Mouse (Mus musculus) lung, postnatal 36 days (tissue): Measurements from ENCODE around the gene Dact1.

Experiments
- DNase-seq: peaks from one replicate; pipeline ENCODE4 v3.0.0; 2022; ENCODE audit warnings: mixed read lengths

Dact1 gene

DNA sequence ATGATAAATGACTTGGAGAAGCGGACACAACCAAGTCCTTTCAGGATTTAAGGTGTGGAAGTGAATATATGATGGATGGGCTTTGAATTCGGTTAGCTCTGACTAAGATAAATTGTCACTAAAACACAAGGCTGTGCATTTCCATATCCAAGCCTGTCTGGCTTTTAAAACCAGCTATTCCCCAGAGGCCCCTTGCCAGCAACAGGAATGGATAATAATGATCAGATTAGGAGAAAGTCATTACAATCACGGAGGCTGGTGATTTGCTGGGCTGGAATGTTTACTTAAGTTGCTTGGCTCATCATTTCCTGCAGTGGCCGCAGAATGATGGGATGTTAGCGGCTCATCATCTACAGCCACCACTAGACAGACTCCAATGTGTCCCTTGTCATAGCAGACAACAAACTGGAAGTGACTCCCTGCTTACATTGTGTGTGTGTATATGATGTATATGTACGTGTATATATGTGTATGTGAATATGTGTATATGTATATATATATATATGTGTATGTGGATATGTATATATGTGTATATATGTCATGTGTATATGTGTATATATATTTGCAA lies 28.3 kb downstream of the Dact1 start:
- no peak for DNase-seq

DNA sequence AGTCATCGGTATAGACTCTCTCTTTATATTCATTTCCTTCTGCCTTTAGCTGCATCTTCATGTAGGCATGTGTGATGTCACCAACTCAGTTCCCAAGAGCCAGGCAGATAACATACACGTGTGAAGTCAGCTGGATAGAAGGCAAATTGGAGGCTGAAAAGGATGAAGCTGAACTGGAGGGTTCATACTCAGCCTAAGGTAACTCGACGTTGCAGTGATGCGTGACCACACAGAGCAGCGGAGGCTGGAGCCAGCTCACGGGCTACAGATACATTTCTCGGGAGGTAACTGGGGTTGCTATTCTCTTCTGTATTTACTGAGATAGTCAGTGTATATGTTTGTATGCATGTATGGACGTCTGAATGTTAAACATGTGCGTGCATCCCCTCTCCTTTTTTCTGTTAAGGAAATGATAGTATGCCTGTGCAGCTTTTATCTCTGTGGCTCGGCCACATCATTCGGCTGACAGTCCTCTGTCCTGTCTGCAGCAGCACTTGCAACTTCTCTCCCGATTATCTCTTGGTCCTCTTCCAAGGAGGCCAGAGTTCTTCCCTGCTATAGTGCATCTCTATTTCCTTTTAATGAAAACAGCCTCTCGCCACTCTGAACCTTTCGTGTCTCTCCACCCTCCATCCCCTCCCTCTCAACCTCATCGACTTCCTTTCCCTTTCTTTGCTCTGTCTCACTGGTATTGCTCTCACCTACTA lies 29.6 kb downstream of the Dact1 start:
- DNase-seq: no peak

DNA sequence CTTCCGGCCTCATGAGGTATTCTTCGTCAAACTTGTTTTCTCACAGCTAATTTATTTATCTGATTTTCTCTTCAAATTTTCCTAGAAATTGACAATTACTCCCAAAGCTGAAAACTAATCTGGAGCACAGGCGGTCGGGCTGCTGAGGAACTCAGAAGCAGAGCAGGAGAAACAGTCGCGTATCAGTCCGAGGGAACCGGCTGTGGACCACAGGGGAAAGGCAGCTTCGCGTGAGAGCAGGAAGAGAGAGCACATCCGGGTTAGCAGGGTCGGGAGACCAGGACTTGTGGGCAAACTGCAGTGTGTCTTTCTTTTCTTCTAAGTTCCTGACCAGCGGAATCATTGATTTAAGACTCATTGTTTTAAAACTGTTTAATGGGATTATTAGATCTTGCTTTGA lies 32.7 kb downstream of the Dact1 start:
- DNase-seq: peak; percentile 43

DNA sequence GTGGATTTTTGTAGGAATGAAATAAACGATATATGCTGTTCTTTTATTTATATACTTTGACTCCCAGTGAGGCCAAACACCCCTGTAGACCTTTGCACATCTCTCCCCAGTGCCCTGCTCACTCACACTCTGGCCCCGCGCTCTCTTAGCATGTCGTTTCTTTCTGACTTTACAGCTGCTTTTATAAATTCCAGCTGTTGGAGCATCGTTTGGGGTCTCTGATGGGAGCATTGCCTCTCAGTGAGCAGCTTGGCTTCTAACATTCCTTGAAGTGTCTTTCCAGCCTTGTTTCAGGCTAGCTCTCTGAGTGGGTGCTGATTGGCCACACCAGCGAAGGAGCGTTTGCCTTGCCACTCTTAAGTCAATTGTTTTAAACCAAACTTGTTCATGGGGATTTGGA lies 35.8 kb downstream of the Dact1 start:
- DNase-seq: no peak

DNA sequence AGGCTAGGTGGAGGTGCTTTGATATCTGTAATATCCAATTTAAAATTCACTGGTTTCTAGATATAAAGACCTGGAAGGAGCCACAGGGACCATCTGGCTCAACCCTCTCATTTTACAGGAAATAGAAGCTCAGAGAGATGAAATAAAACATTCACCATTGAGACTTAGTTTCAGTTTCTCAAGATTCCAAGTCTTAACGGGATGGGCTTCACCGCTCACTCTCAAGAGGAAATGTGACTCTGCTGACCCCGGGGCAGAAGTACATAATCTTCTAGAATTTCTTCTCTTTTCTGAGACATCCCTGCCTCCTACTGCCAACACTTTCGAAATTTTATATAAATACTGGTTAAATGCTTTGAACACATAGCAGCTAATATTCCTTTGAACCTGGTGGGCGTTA lies 36.4 kb downstream of the Dact1 start:
- DNase-seq: peak; percentile 16

DNA sequence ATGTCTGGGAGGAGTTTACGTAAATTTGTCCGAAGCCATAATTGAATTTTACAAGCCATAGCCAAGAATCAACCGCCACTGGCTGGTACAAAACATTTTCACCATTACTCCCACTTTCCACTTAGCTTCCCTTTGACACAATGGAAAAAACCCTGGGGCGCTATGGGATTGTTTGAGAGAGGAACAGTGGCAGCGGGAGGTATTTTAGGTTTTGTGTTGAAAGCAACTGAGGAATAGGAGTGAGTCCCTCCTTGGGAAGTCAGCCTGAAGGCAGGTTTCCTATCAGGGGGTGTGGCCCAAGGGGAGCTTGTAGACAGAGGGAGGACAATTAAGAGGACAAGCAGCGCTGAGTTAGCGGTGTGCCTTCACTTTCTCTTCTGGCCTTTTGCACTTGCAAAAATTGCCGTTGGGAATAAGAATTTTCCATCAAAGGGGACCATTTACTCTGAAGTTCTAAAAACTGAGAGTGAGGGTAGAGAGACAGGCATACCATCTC lies 38.8 kb downstream of the Dact1 start:
- DNase-seq: no peak

DNA sequence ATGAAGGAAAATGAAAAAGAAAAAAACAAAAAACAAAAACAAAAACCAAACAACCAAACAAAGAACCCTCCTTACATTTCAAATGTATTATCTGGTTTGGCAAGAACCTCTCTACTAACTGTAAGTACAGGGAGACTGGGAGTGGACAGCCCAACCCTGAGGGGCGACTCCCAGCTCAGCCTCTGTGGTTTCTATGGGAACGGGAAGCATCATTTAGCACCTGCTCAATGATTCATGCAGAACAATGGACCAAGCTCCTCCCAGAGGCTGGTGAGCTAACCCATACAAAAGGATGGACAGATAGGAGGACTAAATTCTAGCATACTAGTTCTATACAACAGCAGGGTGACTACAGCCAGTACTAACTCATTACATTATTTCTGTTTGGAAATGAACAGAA lies 40.4 kb downstream of the Dact1 start:
- DNase-seq: no peak

DNA sequence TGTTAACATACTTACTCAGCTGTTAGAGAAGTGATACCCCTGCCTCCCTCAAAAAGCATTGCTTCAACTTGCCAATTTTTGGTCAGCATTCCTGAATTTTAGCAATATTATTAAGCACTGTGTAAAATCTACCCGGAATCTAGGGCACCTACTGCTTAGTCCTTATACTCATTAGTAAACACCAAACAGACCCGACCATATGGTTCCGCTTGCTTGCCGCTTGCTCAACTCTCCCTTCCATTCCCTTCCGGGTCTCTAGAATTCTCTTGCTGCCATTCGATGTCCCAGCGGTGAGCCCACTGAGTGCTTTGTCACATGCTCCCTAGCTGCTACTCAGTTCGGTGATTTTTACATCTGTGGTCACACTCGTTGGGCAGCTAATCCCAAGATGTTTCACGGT lies 45.0 kb downstream of the Dact1 start:
- no peak for DNase-seq

DNA sequence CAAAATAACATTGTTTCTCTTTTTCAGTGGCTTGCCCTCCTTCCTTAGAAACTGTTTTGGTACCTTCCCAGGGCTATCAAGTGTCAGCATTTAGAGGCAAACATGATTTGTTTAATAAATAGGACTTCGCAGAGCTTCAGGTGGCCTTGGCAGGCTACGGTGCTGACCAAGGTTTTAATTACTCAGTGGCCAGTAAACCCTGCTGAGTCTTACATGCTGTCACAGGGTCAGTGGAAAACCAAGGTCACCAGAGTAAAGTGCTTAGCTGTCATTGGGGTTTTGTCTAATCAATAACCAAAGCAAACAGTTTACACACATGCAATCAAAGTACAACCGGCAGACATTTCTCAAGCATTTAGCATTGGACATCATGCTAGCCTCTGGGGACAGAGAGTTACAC lies 45.4 kb downstream of the Dact1 start:
- no peak for DNase-seq

DNA sequence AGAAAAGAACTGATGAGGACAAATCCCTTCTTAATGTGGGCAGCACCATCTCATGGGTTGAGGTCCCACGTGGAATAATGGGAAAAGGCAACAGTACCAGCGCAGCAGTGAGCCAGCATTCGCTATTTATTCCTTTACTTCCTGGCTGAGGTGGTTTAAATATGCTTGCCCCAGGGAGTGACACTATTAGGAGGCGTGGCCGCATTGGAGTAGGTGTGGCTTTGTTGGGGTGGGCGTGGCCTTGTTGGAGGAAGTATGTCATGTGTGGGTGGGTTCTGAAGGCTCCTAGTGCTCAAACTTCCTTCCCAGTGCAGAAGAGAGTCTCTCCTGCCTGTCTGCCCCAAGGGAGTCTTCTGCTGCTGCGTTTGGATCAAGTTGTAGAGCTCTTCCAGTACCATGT lies 51.9 kb downstream of the Dact1 start:
- DNase-seq: no peak

DNA sequence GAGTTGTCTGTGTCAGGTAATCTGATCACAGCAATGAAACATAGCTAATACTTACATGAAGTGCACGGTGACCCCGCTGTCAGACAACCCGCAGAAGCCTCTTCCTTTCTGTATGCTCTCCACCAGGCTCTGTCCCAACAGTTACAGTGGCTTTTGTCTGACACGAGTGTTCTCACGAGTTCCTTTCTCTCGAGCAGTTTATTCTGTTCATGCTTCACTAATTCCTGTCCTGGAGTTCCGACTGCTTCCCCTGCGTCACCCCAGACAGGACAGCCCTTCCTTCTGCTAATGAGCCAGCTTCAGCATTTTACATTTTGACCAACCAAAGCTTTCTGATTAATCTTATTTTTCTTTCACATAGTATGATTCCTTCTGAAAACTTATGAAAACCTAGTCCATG lies 52.7 kb downstream of the Dact1 start:
- no peak for DNase-seq

DNA sequence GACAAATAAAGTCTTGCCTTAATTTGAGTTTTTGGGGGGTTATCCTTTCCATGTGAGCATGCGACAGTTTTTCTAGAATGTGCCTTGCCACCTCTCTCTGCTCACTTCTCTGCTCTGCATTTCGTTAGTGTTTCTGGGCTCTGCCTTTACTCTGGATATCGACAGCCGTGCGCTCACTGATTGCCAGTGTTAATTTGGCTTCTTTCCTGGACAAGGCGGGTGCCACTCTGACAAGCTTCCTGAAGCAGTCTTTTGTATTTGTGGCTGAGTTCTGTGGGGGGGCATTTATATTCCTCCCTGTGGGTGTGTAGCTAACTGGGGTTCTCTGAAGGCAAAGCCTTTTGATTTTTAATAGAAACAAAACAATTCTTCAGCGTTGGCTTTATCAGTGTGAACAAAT lies 54.4 kb downstream of the Dact1 start:
- no peak for DNase-seq

DNA sequence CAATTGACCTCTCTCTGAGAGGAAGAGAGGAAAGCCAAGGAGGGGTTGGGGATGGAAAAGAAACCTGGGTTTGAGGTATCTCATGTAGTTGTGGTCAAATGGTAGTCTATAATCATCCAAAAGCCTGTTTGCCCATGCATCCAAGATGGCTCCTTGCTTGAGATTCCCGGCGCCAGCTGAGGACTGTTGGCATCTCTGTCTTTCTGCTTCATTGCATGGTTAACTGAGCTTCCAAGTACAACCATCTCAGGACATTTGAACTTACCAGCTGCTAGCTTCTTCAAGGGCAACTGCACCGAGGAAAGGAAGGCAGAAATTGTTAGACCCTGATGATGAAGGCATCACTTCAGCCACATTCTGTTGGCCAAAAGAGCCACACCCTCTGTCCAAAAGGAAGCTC lies 54.8 kb downstream of the Dact1 start:
- no peak for DNase-seq

DNA sequence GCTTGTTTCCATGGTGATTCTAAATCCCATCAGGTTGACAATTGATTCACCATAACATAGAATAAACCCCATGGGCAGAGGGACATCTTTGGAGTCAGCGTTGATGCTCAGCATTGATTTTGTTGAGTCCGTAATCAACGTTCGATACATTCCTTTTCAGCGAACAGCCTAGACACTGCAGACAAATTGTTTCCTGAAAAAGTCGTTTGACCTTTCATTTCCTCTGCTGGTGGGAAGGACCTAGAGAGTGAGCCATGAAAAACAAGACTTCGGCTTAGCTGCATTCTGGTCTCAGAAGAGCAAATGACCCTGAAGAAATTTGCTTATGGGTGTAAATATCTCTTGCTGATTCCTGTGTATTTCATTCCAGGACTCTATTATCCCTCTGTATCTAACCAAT lies 55.5 kb downstream of the Dact1 start:
- DNase-seq: no peak

DNA sequence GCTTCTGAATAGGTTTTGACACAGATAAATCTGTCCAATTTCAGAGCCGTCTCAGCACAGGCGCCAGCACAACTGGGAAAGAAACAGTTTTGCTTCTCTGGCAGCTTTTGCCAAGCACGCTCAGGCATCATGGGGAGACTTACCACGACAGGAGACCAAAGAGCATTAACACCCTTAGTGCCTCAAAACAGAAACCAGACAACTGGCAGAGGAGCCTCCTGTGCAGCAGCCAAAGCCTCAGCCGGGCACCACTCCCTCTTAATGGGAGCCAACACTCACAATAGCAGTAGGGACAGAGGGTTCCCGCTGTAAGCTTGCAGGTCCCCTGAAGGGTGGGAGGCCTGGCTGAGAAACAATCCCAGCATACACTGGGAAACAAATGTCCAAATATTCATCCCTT lies 56.5 kb downstream of the Dact1 start:
- DNase-seq: no peak

DNA sequence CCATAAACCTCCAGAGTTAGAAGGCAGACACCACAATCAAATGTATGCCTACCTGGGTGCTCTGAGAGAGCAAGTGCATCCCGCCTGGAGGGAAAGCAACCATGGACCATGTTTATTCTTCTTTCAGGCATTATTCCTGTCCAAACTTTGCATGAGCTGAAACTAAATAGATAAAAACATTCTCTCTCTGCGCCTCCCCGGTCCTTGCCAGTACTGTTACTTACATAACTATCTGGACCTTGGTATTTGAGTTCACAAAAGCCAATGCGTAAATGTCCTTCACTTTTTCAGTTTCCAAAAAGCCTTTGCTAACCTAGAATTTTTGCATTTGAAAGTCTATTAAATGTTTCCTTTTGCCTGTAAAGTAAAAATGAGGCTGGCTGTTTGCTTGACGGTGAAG lies 58.9 kb downstream of the Dact1 start:
- no peak for DNase-seq
